ENCODE assay signal across 25 mouse cellular contexts in genomic region chr2:179228096-179228495, GRCm38 (mm10).
DNase-seq lines count a peak whose midpoint lies in the region; ATAC-seq and TF ChIP-seq lines count a peak whose summit lies in the region.
"Had no signal": no experiment of that assay in that cellular context is flagged by ENCODE, and none has a peak within 500 bp of the region (broad histone marks: within the 10 kb centered on the region; RNA-seq: fewer than 3 reads in every experiment).

No protein-coding gene starts in this region.

- no peaks in the 10 kb centered on the region for H3K36me3 ChIP-seq in embryonic facial prominence, embryonic 10.5 days (replicated peaks)
- no peaks in the 10 kb centered on the region for H3K36me3 ChIP-seq in limb, embryonic 14.5 days (ENCODE audit: control insufficient read depth, insufficient read depth, low read length)
- no peaks in the 10 kb centered on the region for H3K36me3 ChIP-seq in hindbrain, postnatal 0 days (ENCODE audit: insufficient read depth, low read length)
- H3K36me3 ChIP-seq: forebrain, embryonic 10.5 days; forebrain, embryonic 15.5 days; heart, embryonic 15.5 days; intestine, embryonic 15.5 days; midbrain, embryonic 15.5 days; neural tube, embryonic 15.5 days had no signal

- no peaks in the 10 kb centered on the region for H3K27me3 ChIP-seq in embryonic facial prominence, embryonic 10.5 days (replicated peaks; ENCODE audit: low read depth, poor library complexity, severe bottlenecking)
- H3K27me3 ChIP-seq in limb, embryonic 14.5 days (ENCODE audit: control insufficient read depth, insufficient read depth, low read length): no peaks in the 10 kb centered on the region
- no peaks in the 10 kb centered on the region for H3K27me3 ChIP-seq in hindbrain, postnatal 0 days (ENCODE audit: insufficient read depth, low read length)
- H3K27me3 ChIP-seq: forebrain, embryonic 15.5 days; heart, embryonic 15.5 days; intestine, embryonic 15.5 days; midbrain, embryonic 15.5 days; neural tube, embryonic 15.5 days had no signal

- TF ChIP-seq CTCF in hindbrain, postnatal 0 days (IDR thresholded peaks at IDR 0.05; ENCODE audit: low read depth): no peak

- ATAC-seq in limb, embryonic 14.5 days (ENCODE audit: low FRiP score, low read depth): no peak; the same call in 1 of the 2 replicates
- no peak for ATAC-seq in hindbrain, postnatal 0 days
- ATAC-seq: CD4-positive, CD25-positive, alpha-beta regulatory T cell, adult 4 months; forebrain, embryonic 15.5 days; hindbrain, embryonic 16.5 days; intestine, embryonic 15.5 days; midbrain, embryonic 15.5 days had no signal

- DNase-seq in embryo, embryonic 10.5 days (ENCODE audit: low spot score): peak; percentile 12
- peak; percentile 44 for DNase-seq in embryonic facial prominence, embryonic 10.5 days (ENCODE audit: low spot score)
- peak; percentile 7 for DNase-seq in forelimb bud, embryonic 11.5 days (ENCODE audit: low read depth, low spot score)
- peak; percentile 30 for DNase-seq in limb, embryonic 14.5 days (ENCODE audit: low spot score)
- DNase-seq in lung, adult 18-20 months: no peak
- DNase-seq in hindbrain, postnatal 0 days (ENCODE audit: low spot score): no peak
- no peak for DNase-seq in gastrocnemius, postnatal 36 days
- DNase-seq: adrenal gland, postnatal 25 days; cerebellum, adult 11-12 months; cerebellum, postnatal 10 days; kidney, adult 2 months; kidney, postnatal 4 days; right cerebral cortex, postnatal 4 days; thymus, adult 2 months; thymus, postnatal 36 days had no signal

- H3K4me1 ChIP-seq in embryonic facial prominence, embryonic 10.5 days: peaks cover 12% of the 10 kb centered on the region; the same call in 1 of the 2 replicates
- no peaks in the 10 kb centered on the region for H3K4me1 ChIP-seq in limb, embryonic 14.5 days (ENCODE audit: control insufficient read depth, insufficient read depth, low read length)
- H3K4me1 ChIP-seq in hindbrain, postnatal 0 days (ENCODE audit: insufficient read depth, low read length): no peaks in the 10 kb centered on the region
- H3K4me1 ChIP-seq: forebrain, embryonic 15.5 days; heart, embryonic 15.5 days; intestine, embryonic 15.5 days; neural tube, embryonic 15.5 days had no signal

- 57% methylated on average over 7 of the region's 7 CpGs for WGBS in embryonic facial prominence, embryonic 10.5 days
- 26% methylated on average over 7 of the region's 7 CpGs for WGBS in limb, embryonic 14.5 days
- 68% methylated on average over 7 of the region's 7 CpGs for WGBS in hindbrain, postnatal 0 days

- no peak for TF ChIP-seq POLR2A in limb, embryonic 14.5 days (IDR thresholded peaks at IDR 0.05; ENCODE audit: borderline replicate concordance, extremely low read depth, insufficient read depth, insufficient read length)

- no peak overlapping the region for H3K4me2 ChIP-seq in limb, embryonic 14.5 days (replicated peaks; ENCODE audit: low read depth, low read length, severe bottlenecking)
- no peak overlapping the region for H3K4me2 ChIP-seq in hindbrain, postnatal 0 days (ENCODE audit: low read depth, low read length)
- H3K4me2 ChIP-seq: forebrain, embryonic 15.5 days; heart, embryonic 15.5 days; intestine, embryonic 15.5 days; liver, embryonic 11.5 days; midbrain, embryonic 15.5 days; neural tube, embryonic 15.5 days had no signal

- intact Hi-C loops in gastrocnemius, postnatal 36 days (cut with DNase I): no loop called here

- no peaks in the 10 kb centered on the region for H3K9me3 ChIP-seq in embryonic facial prominence, embryonic 10.5 days
- H3K9me3 ChIP-seq in limb, embryonic 14.5 days (ENCODE audit: control insufficient read depth, low read length): no peaks in the 10 kb centered on the region
- no peaks in the 10 kb centered on the region for H3K9me3 ChIP-seq in hindbrain, postnatal 0 days (ENCODE audit: low read length)
- H3K9me3 ChIP-seq: forebrain, embryonic 10.5 days; forebrain, embryonic 15.5 days; heart, embryonic 15.5 days; intestine, embryonic 15.5 days; midbrain, embryonic 15.5 days; neural tube, embryonic 15.5 days had no signal

- H3K4me3 ChIP-seq in embryonic facial prominence, embryonic 10.5 days: no peak overlapping the region
- H3K4me3 ChIP-seq in limb, embryonic 14.5 days (replicated peaks; ENCODE audit: low read length): no peak overlapping the region
- no peak overlapping the region for H3K4me3 ChIP-seq in hindbrain, postnatal 0 days (ENCODE audit: low read length)
- H3K4me3 ChIP-seq: forebrain, embryonic 10.5 days; forebrain, embryonic 15.5 days; heart, embryonic 15.5 days; intestine, embryonic 15.5 days; midbrain, embryonic 15.5 days; neural tube, embryonic 15.5 days had no signal

- no peak overlapping the region for H3K27ac ChIP-seq in embryonic facial prominence, embryonic 10.5 days (replicated peaks)
- no peak overlapping the region for H3K27ac ChIP-seq in limb, embryonic 14.5 days (replicated peaks; ENCODE audit: low read depth, low read length)
- no peak overlapping the region for H3K27ac ChIP-seq in hindbrain, postnatal 0 days
- H3K27ac ChIP-seq: forebrain, embryonic 10.5 days; forebrain, embryonic 15.5 days; heart, embryonic 15.5 days; intestine, embryonic 15.5 days; macrophage; midbrain, embryonic 15.5 days; neural tube, embryonic 15.5 days had no signal

- no peak overlapping the region for H3K9ac ChIP-seq in limb, embryonic 14.5 days (ENCODE audit: low read depth, low read length, severe bottlenecking)
- H3K9ac ChIP-seq in hindbrain, postnatal 0 days (replicated peaks; ENCODE audit: low read length): no peak overlapping the region
- H3K9ac ChIP-seq: forebrain, embryonic 15.5 days; heart, embryonic 15.5 days; intestine, embryonic 15.5 days; midbrain, embryonic 15.5 days; neural tube, embryonic 15.5 days had no signal

Comparison
In these comparisons a context has a peak if more than half of its experiments do, and no peak if none do; other contexts are left out.
1. DNase-seq: peak in embryo, embryonic 10.5 days (single experiment), embryonic facial prominence, embryonic 10.5 days (single experiment), forelimb bud, embryonic 11.5 days (single experiment) and limb, embryonic 14.5 days (single experiment); none in lung, adult 18-20 months (0 of 2), hindbrain, postnatal 0 days (single experiment) and gastrocnemius, postnatal 36 days (0 of 2).